Mouse (Mus musculus) spleen, adult 18-20 months (tissue): ENCODE results near the gene Pitpnm2.

Source experiments
- DNase-seq, 2 experiments: peaks; one replicate each; pipeline ENCODE4 v3.0.0; 2022; ENCODE audit warnings: mixed read lengths in 2 of 2

Pitpnm2 gene

DNA sequence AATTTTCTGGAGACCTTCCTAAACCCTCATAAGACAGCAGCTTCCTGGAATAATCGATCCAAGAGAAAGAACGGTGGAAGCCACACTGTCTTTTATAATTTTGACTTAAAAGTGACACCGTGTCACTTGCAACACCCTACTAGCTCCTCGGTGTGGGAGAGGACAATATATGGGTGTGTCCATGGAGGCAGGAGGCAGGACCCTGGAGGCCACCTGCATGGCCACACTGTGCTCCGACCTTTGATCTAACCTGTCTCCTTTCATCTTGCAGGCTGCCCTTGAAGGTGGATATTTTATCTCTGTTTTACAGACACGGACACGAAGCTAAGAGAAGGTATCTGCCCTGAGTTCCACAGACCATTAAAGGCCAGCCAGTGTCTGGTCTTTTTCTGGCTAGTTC lies 51.1 kb downstream of the Pitpnm2 start:
- DNase-seq = no peak

DNA sequence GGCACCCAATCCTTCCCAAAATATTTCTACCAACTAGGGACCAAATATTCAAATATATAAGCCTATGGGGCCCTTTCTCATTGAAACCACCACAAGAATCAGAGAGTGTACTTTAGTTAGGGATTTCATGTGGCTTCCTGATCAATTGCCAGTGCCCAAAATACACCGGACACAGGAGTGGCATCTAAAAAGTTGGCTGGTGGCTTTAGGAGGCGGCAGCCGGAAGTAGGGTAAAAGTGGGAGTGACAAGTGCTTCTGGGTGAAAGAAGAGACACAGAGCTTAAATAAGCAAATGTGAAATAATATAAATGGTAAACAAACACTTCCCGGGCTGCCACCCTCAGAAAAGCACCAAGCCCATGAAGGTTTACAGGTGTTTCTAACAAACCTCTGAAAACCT lies 53.5 kb downstream of the Pitpnm2 start:
- DNase-seq = no peak

DNA sequence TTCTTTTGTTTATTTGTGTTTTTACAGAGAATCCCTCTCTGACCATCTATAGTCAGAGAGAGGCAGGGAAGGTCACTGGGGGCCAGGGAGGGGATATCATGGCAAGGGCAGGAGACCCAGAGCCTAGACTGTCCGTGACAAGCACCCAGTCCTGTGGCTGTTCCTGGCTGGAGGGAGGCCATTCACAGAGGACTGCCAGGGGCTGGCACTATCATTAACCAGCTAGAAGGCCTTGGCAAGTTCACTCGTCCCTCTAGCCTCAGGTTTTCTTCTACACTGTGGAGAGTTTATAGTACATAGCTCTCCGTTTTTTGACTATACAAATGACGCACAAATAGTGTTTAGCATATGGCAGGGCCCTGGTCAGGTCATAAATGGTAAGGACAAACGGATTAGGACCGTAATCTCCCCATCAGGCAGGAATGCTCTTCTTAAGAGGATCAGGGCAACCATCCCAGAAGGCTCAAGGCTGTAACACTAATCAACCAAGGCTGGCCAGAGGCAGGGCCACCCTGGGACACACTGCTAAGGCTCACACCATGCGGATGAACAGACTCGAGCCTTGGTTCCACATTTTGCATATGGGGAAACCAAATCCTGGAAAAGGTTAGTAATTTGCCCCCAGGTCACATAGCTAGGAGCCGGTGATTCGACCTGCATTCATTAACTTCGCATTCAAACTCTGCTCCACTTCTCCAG lies 55.0 kb downstream of the Pitpnm2 start:
- DNase-seq = no peak

DNA sequence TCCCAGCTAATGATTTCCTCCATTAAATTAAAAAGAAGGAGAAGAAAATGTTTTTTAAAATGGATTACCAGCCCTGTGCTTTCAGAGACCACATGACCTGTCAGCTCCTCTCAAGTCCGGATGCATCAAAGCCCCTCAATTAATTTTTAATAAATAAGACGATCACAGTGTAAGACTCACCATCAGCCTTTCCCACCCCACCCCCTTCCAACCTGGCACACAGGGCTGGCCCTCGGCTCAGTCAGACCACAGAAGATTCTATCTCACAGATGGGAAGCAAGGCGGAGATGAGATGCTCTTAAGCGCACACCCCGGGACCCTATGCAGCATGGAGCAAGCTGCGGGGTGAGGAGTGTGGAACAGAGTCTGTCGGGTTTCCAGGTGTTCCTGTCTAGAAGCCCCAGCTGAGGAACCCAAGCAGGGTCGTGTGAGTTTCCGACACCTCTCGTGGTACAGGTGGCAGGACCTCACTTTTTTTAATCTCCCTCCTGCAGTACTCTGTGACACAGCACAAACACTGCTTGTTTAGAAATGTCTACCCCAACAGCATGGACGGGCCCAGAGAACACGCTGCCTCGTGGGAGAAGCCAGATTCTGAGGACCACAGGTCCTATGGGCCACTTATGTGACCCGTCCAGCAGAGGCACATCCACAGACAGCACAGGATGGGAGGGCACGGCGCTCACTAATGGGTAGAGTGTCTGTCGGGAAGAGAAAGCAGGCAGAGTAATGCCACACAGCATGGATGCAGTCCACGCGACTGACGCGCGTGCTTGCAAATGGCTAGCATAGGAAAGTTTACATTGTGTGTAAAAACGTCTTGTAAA lies 56.1 kb downstream of the Pitpnm2 start:
- no peak for DNase-seq

DNA sequence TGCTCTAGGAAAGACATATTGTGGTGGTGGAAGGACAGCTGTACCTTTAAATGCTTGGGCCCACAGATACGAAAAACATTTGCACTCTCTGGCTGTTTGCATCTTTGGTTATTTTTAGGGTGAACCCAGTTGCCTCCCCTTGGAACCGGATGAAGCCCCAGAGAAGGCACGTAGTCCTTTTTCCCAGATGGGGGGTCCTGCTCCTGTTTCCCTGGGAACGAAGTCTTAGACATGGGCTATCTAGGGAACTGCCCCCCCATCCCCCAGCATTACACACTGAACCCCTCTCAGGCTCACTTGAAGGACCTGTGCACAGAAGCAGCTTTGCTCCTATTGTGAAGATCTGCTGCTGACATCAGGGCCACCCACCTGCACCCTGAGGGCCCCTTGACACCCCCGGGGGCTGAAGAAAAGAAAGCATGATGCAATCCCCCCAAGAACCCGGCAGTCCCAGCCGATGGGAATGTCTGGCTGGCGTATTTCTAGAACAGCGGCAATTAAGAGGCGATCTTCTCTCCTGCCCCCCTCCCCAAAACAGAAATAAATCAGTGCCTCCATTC lies 56.8 kb downstream of the Pitpnm2 start:
- DNase-seq = no peak

DNA sequence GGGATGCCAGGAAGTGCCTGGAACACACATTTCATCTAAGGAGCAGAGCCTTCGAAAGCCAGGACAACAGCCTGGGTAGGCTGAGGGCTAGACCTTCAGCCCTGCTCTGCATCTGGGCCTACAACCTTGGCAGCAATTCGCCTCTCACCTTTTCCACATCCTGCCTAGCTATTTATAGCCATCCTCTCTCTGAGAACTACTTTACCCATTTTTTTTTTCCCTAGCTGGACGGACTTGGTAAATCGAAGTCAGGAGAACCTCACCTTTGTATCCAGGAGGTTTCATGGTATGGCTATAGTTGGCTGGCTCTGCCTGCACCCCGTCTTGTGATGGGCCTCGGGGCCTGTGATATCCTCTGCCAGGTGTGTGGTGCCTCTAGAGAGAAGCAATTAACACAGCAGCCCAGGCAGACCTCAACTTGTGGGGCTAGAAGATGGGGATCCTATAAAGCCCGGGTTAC lies 57.3 kb downstream of the Pitpnm2 start:
- no peak for DNase-seq

DNA sequence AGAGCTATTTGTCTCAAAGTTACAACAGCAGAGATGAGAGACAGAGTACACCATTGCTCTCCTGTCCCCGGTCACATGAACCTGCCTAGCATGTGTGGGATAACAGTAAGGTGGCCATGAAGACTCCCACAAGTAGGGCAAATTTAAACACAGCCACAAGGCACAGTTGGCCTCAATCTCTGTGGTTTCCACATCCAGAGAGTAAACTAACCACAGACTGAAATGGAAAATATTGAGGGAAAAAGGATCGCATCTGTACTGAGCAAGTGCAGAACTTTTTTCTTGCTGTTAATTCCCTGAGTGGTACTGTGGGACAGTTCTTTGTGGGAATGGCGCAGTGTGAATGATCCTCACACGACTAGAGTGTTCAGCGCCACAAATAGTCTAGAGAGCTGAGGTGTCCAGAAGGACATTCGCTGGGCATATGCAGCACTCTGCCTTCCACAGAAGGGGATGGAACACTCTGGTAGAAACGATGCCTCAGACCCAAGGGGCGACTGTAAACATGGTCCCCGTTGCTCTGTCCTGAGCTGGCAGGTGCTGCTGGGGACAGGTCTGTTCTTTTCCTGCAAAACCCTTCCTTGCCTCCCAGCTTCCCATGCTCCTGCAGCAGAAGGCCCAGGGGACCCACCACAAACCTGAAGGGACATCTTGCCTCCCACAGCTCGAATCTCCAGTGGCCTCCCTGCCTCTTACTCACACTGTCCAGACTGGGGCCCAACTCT lies 59.3 kb downstream of the Pitpnm2 start:
- no peak for DNase-seq

DNA sequence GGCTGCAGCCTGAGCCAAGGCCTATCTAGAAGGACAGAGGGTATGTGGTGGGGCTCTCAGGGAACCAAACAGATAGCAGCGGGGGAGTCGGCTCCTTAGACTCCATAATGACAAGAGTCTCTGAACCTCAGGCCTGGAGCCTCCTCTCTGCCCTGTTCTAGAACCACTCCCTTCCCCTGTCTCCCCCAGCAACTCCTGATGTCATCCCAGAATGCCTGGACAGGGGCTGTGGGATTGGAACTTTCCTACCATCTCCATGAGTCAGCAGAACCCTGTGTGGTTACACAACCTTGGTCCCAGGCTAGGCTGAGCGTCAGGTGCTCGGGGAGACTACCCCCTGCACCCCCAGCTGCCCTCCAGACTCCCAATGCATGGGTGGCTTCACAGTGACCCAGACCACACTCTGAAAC lies 60.0 kb downstream of the Pitpnm2 start:
- no peak for DNase-seq

DNA sequence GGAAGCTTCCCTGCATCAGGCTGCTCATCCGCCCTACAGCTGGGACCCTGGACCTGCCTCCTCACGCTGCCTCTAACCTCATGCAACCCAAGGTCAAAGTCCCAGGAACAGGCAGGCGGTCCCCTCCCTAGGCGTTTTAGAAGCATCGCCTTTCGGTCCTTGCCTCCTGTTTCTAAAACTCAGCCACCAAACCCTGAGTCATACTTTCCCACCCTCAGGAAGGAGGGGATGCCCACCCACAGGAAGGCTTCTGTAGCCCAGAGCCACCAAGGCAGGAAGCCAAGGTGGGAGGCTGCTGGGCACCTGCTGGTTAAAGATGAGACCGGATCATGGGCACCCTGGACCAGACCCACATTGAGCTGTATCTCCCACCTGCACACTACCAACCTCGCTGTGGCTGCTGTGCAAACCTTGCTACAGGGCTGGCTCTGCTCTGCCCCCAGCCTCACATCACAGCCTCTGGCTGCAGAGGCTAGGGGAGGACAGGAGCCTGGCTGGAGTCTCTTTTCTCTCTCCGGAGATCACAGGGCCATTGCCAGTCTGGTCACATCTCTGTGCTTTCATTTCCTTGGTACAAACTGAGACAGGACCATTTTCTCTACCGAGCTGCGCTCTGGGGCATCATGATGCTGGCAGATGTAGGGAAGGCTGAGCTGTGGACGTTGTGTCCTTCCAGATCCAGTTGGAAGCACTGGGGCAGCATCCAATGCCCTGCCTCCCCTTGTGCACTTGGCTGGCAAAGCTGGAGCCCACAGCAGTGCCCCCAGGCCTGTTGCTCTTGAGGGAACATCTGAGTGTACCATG lies 61.9 kb downstream of the Pitpnm2 start:
- DNase-seq = no peak

DNA sequence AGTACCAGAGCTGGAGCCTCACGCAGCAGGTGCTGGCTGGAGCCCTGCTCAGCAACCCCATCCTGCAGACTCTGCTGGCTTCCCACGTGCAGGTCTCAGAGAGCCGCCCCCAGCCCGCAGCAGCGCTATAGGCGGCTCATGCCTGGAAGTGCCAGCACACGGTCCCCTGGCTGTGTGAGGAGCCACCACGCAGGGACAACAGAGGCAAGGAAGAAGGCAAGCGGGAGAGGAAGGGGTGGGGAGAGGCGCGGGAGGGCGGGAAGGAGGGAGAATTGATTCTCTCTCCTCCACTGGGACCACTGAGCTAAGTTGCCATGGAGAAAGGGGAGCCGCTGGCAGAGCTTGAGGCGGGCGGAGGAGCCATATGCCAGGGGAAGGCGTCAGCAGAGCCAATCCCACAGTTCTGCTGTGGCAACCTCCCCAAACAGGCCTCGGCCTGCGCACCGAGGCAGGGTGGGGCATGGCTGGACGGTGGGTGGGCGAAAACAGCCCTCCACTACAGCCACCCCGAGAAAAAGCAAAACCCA lies 62.5 kb downstream of the Pitpnm2 start:
- no peak for DNase-seq

DNA sequence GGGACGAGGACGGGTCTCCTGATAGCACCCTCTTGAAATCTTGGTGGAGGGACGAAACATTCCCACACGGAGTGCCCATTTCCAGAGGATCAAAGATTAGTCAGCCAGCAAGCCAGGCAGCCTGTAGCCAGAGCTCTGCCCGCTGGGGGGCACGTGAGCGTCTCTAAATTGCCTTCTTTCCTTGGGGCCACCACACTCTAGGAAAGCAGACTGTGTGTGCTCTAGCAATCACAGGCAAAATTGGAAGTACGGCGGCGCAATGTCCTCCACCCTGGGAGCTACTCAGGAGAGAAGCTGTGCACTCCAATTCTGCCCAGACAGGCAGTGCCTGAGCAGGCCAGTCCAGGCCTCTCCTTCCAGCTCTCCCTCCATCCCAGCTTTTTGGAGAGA lies 63.1 kb downstream of the Pitpnm2 start:
- no peak for DNase-seq

DNA sequence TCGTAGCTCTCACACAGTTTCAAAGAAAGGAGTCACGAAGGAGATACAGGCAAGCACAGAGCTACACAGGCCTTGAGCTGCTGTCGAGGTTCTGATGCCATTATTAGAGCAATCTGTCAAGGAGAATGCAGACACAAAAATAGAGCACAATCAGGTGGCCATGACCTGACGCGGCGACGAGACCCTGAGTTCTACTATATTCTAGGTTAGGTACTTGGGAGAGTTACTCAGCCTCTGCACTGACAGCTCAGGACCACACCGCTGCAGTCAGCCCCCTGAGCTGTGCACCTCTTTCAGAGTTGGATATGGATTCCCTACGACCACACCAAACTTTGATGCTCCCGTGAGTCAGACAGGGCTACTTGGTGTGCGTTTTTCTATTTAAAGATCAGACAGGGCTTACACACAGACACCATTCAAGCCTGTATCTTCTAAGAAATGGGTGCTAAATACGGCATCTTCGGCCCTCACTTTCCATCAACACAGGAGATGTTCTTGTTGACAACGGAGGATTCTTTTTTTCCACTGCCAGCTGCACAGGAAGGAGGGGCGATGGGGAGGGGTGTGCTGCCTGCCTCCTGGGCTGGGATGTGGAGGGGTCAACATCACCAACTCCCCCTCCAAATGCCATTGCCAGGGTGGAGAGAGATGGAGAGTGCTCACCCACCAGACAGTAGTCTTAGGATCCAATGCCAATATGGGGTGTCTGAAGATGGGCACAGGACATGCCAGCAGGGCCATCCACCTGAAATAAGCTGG lies 63.7 kb downstream of the Pitpnm2 start:
- no peak for DNase-seq

DNA sequence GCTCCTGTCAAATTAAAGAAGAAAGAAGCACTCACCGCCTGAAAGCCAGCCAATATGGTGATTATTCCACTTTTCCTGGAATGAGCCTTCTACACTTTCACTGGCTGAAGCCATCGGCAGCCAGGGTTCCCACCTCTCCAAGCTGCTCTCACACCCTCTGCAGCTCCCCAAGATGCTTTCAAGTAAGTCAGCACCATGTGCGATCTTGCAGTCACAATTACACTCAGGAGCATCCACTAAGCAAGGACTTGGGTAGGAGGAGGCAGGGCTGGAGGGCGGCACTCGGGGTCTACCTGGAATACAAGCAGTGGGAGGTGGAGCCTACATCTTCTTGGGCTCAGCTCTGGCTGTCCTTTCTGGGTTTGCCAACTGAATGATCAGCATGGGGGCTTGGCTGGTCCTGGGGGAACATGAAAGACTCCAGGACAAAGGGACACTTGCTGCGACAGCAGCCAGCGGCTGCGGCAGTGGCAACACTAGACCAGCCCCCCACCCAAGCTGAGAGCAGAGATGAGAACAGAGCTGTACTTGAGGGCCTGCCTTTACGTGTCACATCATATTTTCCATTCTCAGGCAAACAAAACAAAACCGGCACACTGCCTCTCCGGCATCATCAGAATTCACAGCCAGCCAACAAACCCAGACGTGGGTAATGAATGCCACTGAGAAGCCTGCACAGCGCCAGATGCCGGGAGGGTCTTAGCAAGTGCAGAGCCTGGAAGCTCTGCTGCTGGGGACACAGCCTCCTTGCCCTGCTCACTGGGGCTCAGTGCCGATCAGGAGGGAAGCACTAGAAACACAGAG lies 64.5 kb downstream of the Pitpnm2 start:
- DNase-seq = no peak

DNA sequence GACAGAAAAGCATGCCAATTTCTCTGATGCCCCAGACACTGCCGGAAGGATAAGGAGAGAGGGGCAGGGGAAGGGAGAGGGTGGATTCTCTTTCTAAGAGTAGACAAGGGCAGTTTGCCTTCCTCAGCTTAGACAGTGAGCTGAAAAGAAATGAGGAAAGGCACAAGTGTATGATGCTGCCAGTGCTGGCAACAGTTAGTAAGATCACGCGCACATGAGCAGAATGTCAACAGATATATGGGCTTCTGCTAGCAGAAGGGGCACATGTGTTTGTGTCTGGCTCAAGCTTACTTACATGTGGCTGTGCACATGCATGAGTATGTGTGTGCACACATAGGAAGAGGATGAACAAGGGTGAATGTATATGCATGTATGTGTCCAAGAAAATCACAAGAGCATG lies 65.4 kb downstream of the Pitpnm2 start:
- no peak for DNase-seq

DNA sequence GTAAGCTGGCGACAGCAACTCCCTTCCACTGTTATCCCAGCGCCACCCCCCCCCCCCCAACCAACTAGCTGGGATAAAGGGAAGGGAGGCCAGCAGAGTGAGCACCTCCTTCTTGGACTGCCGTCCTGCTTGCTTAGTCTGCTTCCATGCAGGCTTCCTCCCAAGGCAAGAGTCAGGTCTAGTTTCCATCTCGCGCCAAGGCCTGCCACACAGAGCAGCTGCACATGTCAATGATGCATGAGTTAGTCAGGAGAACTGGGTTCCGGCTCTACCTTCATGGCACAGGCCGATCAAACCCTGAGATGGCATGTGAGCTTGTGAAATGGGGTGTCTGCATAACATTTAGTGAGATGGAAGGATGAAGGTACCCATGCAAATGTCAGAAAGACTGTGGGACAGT lies 66.9 kb downstream of the Pitpnm2 start:
- no peak for DNase-seq

DNA sequence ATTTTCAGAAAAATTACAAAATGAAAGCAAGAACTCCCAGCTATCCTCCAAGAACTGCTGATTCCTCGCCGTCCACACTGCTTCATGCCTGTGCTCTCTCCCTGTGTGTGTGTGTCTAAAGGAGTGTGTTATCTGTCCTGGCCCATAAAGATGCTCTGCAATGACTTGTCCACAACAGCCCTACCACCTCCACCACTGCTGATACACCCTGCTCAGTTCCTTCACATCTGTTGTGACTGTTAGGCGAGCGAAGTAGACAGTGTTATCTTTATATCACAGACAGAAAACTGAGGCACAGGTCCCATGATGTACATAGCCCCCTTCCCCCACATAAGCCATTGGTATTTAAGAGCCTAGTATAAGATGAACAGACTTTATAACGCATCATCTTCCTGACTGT lies 67.5 kb downstream of the Pitpnm2 start:
- no peak for DNase-seq

DNA sequence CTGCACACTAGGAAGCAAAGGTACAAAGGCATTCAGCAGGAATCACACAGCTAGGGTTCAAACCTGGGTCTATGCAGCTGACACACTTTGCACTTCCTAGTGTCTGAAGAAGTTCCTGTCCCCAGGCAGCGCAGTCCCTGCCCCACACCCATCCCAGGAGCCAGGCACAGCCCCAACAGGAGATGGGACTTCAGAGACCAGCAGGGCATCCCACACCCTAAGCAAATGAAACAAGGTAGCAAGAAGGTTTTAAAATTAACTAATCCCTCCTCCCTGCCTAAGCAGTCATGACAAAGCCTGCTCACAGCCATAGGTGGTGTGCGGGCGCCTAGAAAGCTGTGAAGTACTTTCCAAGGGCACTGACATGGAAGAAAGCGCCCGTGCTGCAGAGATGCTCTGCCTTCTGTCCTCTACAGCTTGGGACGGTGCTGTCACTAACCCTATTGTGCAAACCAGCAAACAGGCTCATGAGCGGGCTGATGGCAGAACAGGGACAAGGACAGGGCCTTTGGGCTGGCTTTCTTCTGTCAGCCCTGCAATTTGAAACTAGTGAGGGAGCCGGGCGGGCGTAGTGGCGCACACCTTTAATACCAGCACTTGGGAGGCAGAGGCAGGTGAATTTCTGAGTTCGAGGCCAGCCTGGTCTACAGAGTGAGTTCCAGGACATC lies 68.9 kb downstream of the Pitpnm2 start:
- DNase-seq = no peak

DNA sequence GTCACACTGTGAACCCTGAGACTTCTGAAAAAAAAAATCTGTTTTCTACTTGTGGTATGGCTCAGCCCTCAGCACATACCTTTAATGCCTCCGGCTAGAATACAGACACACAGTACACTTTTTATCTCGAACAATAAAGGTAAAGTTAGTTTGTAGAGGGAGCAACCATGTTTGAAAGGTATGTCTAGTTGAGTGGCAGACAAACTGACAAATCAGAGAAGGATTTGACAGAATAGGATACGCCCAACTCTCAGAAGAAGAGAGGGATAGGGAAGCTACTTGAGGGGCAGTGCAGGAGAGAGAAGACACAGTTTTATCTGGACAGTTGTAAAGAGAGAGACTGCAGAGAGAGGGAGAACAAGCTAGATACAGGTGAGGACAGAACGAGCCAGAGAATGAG lies 70.1 kb downstream of the Pitpnm2 start:
- DNase-seq = no peak

DNA sequence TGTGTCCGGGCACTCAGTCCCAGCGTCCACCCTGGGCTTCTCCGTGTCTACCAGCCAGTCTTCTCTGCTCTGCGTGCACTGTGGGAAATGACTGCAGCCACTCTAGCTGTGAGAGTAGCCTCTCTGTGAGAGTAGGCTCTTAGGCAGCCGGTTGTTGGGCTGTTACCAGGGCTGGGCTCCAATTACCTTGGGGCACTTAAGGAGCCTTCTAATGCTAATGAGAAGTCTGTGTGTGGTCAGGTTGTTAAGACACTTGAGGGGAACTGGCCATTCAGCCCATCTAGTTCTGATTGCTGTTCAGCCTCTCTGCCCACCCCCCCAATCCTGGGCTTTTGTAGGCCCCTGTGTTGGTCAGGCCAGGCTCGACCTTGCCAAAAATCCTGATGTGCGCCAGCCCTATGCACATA lies 72.8 kb downstream of the Pitpnm2 start:
- DNase-seq = no peak

DNA sequence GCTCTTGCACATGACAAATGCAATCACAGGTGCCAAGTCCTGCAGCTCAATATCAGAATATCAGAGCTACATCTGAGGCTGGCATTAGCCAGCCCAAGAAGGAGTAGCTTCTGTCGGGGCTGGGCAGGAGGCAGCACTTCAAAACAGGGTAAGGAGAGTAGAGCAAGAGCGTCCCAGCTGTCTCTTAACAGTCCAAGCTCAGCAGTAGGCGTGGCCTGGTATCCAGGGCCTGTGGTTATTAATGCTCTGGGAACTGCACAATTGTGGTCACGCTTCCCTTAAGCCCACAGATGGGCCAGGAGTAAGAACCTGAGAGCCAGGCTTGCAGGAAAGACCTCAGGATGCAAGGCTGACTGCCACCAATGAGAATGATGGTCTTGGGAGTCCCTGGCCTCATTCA lies 74.4 kb downstream of the Pitpnm2 start:
- no peak for DNase-seq
